Mouse (Mus musculus) CH12.LX (cell line): Measurements from ENCODE around the gene Atp5d.

Experiments used
- CTCF ChIP-seq, 2 experiments: IDR thresholded peaks in 1 of 2; conservative IDR thresholded peaks in 1 of 2; 2 replicates each; pipeline ENCODE4 v1.5.1; 2011 to 2012; ENCODE audit warnings: low read depth in 2 of 2, low read length in 2 of 2, improper control_type of control experiment in 1 of 2, inconsistent platforms in 1 of 2, mild to moderate bottlenecking in 1 of 2, moderate library complexity in 1 of 2
- EP300 ChIP-seq: IDR thresholded peaks from 2 replicates; pipeline ENCODE4 v1.6.1; 2011; ENCODE audit warnings: low read length, improper control_type of control experiment
- SIN3A ChIP-seq: IDR thresholded peaks from 2 replicates; pipeline ENCODE4 v1.6.1; 2012; ENCODE audit warnings: low read length, improper control_type of control experiment, inconsistent platforms
- SMC3 ChIP-seq: IDR thresholded peaks from 2 replicates; pipeline ENCODE4 v1.6.1; 2011; ENCODE audit warnings: low read depth, low read length, improper control_type of control experiment
- TBP ChIP-seq: conservative IDR thresholded peaks from 2 replicates; pipeline ENCODE4 v1.6.1; 2011; ENCODE audit warnings: low read depth, low read length, improper control_type of control experiment

DNA sequence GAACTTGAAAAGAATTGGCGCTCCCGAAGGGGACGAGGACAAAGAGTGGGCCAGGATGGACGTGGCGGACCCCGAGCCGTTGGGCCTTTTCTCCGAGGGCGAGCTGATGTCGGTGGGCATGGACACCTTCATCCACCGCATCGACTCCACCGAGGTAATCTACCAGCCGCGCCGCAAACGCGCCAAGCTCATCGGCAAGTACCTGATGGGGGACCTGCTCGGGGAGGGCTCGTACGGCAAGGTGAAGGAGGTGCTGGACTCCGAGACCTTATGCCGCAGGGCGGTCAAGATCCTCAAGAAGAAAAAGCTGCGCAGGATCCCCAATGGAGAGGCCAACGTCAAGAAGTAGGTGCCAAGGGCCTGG, 21.9 kb upstream of the Atp5d start:
- TF ChIP-seq TBP, result no peak
- no peak for TF ChIP-seq SIN3A
- TF ChIP-seq EP300, result no peak
- TF ChIP-seq SMC3, result no peak
- TF ChIP-seq CTCF (conservative IDR thresholded peaks at IDR 0.05 in 1 of 2, IDR thresholded peaks at IDR 0.05 in 1 of 2; ENCODE audit: low read depth in 2 of 2, low read length in 2 of 2), result no peak
